Mouse (Mus musculus): ENCODE results near the gene Naa38. TPM values are rescaled to one million over a fixed set of nuclear protein-coding genes. Genes with fewer than 3 reads are reported as not detected.

Naa38 gene
- total RNA-seq, 2 experiments from 2014 or later, result 107 to 123 TPM

DNA sequence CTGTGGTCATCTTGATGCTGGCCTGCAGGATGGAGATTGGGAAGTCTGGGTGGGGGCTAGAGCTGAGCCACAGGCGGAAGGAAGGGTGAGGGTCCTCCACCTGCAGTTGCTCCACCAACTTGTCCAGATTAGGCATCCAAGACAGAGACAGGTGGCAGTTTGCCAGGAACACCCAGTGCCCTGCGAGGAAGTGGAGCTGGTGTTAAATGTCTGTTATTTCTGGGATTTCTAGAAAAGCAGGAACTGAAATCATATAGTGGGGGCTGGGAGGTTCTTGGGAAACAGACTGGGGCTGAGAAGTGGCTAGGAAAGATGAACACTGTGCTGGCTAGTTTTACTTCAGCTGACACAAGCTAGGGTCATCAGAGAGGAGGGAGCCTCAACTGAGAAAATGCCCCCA is 34.0 kb downstream of the Naa38 start:
- no peak for DNase-seq (ENCODE audit: low spot score in 2 of 2)

GRCm38 (mm10) chr11:69430631-69431030 is 35.3 kb downstream of the Naa38 start:
- no peak for DNase-seq (ENCODE audit: low spot score in 2 of 2)

DNA sequence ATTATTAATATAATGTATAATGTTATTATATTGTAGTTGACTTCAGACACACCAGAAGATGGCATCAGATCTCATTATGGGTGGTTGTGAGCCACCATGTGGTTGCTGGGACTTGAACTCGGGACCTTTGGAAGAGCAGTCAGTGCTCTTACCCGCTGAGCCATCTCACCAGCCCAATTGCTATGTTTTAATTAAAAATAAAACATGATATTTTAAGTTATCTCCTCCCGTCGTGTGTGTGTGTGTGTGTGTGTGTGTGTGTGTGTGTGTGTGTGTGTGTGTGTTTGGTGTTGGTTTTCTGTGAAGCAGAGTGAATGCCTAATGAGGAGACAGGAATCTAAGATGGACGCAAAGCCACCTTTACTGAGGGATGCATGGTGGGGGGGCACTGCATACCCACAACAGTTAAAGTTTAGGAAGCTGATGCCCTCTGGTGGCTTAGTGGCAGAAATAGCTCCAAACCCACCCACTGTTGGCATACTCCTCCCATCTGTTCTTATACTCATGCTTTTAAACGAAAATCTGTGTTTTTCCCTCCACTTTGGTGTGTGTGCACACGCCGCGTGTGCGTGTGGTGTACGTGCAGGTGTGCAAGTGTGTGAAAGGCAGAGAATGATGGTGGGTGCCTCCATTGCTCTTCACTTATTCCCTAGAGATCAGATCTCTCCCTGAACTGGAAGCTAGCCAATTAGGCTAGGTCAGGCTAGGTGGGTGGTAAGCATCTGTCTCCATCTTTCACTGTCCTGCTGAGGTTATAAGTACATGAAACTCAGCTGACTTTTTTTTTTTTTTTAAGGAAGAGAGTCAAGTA is 36.7 kb downstream of the Naa38 start:
- DNase-seq (ENCODE audit: low spot score in 2 of 2), result peak; percentile 59 to 86

DNA sequence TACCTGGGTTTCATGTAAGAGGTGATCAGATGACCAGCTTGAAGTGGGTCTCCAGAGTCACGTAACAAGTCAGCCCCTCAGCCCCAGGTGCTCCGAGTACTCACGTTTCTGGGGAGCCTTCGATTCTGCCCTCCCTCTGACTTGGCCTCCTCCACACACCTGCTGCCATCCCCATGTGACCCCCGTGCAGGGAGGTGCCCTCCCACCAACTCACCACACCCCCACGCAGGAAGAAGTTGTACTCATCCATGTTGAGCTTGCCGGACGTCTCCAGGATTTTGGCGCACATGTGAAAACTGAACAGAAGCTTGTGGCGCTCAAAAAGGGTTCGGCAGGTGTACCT is 37.3 kb downstream of the Naa38 start:
- no peak for DNase-seq (ENCODE audit: low spot score in 2 of 2)

DNA sequence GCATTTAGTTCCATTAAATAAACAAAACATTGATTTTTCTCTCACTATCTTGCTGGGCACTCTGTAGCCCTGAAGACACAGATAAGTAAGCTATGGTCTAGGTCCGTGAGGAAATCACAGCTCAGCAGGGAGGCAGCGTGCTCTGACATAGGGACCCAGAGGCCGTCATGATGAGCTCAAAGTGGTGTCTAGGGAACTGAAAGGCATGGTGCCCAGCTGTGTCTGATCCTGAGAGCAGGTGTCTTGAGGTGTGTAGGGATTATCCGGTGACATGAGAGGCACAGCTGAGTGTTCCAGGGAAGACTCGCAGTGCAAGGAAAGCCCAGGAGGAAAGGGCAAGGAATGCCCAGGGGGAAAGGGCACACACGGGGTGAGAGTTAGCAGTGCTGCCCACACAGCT is 37.9 kb downstream of the Naa38 start:
- no peak for DNase-seq (ENCODE audit: low spot score in 2 of 2)

DNA sequence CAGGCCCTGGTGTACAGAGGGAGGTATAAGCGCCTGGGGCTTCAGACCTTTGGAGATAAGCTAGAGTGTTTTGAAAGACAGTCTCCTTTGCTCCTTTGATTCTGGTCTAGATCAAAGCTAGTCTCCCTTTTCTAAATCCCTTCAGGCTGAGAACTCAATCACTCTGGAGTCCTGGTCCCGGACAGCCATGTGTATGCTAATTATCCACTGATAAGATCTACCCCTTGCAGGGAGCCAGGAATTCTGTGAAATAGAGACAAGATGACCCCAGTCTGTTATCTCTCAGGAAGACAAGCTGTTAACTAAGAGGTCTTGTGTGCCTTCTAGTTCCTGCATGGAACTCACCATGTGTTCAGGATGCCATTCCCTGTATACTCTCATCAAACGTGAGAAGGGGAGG is 42.0 kb downstream of the Naa38 start:
- no peak for DNase-seq (ENCODE audit: low spot score in 2 of 2)

DNA sequence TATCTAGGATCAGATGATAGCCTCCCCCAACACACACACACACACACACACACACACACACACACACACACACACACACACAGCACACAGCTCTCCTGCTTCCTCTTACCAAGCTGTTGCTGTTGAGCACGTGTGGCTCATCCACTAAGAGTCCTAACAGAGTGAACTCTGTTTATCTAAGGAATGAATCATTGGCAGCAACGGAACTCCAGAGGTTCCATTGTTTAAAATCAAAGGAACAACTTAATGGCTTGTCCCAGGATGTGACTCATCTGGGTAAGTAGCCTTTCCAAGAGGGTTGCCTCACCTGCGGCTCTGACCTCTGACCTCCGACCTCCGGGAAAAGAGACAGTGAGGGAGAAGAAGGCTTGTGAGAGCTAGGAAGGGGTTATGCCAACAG is 48.0 kb downstream of the Naa38 start:
- DNase-seq (ENCODE audit: low spot score in 2 of 2), result no peak

Other genes starting within 250 kb of the Naa38 start
- 10 to 100 TPM; 10.7 to 18.4 TPM for gene Alox12b, start 238.5 kb upstream of the Naa38 start, total RNA-seq (2021)
- gene Alox8, start 197.6 kb upstream of the Naa38 start, total RNA-seq (2021), result 10 to 100 TPM in 1 of 2 experiments, 1 to 10 TPM in 1; 8.6 to 10.1 TPM
- gene Gucy2e, start 158.5 kb upstream of the Naa38 start, total RNA-seq (2021), result 1 to 10 TPM; 1.5 to 1.6 TPM
- 10 to 100 TPM; 13.5 to 14.1 TPM for gene Cntrob, start 71.7 kb upstream of the Naa38 start, total RNA-seq (2021)
- gene Trappc1, start 71.5 kb upstream of the Naa38 start, total RNA-seq (2021), result 10 to 100 TPM; 51.4 to 59.8 TPM
- gene Kcnab3, start 69.2 kb upstream of the Naa38 start, total RNA-seq (2021), result 10 to 100 TPM; 21.0 to 25.8 TPM
- 100 to 1,000 TPM; 124 to 132 TPM for gene Rnf227, start 55.0 kb upstream of the Naa38 start, total RNA-seq (2021)
- 100 to 1,000 TPM; 531 to 556 TPM for gene Chd3, start 26.1 kb upstream of the Naa38 start, total RNA-seq (2021)
- gene Cyb5d1, start 144 bp downstream of the Naa38 start, total RNA-seq (2021), result 10 to 100 TPM; 47.8 to 51.2 TPM
- gene Tmem88, start 2.7 kb downstream of the Naa38 start, total RNA-seq (2021), result 1 to 10 TPM; 2.5 to 2.7 TPM
- gene Kdm6b, start 18.2 kb downstream of the Naa38 start, total RNA-seq (2021), result 10 to 100 TPM; 35.7 to 39.3 TPM
- 1 to 10 TPM; 3.9 to 4.3 TPM for gene Dnah2, start 153.6 kb downstream of the Naa38 start, total RNA-seq (2021)
- 100 to 1,000 TPM; 126 to 137 TPM for gene Efnb3, start 164.7 kb downstream of the Naa38 start, total RNA-seq (2021)
- gene Wrap53, start 184.8 kb downstream of the Naa38 start, total RNA-seq (2021), result 10 to 100 TPM; 14.3 to 14.8 TPM
- gene Trp53, start 184.9 kb downstream of the Naa38 start, total RNA-seq (2021), result 10 to 100 TPM; 25.5 to 26.9 TPM
- 100 to 1,000 TPM; 402 to 407 TPM for gene Atp1b2, start 210.5 kb downstream of the Naa38 start, total RNA-seq (2021)
- gene Shbg, start 222.4 kb downstream of the Naa38 start, total RNA-seq (2021), result not detected
- gene Sat2, start 226.5 kb downstream of the Naa38 start, total RNA-seq (2021), result 10 to 100 TPM in 1 of 2 experiments, 1 to 10 TPM in 1; 9.5 to 12.1 TPM
- 100 to 1,000 TPM; 139 to 142 TPM for gene Fxr2, start 237.5 kb downstream of the Naa38 start, total RNA-seq (2021)

Measured in layer of hippocampus, adult 18-20 months (tissue).